Mouse (Mus musculus): Measurements from ENCODE around the gene Cysrt1. TPM values are rescaled to one million over a fixed set of nuclear protein-coding genes. Genes with fewer than 3 reads are reported as not detected.

Gene Cysrt1
- not detected for total RNA-seq (2022)

DNA sequence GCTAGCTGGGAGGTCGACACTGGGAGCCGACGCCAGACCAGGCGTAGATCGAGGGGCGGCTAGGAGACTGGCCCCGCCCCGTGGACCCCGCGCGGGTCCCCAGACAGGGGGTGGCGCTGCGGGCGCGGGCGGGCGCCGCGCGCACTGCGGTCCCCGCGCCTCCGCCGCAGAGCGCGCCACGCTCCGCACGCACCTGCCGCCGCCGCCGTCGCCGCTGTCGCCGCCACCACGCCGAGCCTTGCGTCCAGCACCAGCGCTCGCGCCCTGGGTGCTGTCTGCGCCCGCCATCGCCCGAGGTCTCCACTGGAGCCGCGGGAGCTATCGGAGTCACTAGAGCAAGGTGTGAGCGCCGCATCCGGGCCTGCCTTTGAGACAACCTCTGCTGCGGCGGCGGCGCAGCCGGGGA is at the start of gene Cysrt1, which contains the start of gene Rnf208:
Gene Cysrt1 (minus strand): TSS at position 352 of the 406 bp plus-strand sequence.
Gene Rnf208 (plus strand): TSS at position 155 of the 406 bp plus-strand sequence.
- no peak for DNase-seq (ENCODE audit: low spot score in 2 of 2)

GRCm38 (mm10) chr2:25291184-25292053 is 49.2 kb upstream of the Cysrt1 start:
- no peak for DNase-seq (ENCODE audit: low spot score in 2 of 2)

- peak in 1 of 2 experiments; percentile 58 for DNase-seq (ENCODE audit: low spot score in 2 of 2)
Measured at GRCm38 (mm10) chr2:25290816-25291130, 48.5 kb upstream of the Cysrt1 start.

GRCm38 (mm10) chr2:25290101-25290815 is 48.0 kb upstream of the Cysrt1 start:
- DNase-seq (ENCODE audit: low spot score in 2 of 2) = peak in 1 of 2 experiments; percentile 74

DNA sequence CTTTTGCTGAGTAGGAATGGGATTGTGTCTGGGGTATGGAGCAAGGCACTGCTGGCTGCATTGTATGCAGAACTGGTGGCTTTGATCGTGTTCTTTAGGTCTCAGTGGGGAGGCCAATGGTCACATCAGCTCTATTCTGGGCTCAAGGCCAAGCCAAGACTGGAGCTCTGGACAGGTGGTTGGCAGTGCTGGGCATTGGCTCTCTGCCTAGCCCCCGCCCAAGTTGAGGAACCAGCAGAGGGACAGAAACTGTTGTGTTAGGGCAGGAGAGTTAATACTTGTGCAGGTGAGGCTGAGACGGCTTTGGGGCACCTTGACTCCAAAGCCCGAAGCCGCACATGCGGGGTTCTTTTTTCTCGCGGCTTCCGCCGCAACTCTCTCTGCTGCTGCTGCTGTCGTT is 47.4 kb upstream of the Cysrt1 start, which contains the start of gene Lrrc26:
Gene Lrrc26 (plus strand): TSS at position 265 of the 400 bp plus-strand sequence.
- no peak for DNase-seq (ENCODE audit: low spot score in 2 of 2)

GRCm38 (mm10) chr2:25288734-25289345 is 46.6 kb upstream of the Cysrt1 start:
- DNase-seq (ENCODE audit: low spot score in 2 of 2) = no peak

DNA sequence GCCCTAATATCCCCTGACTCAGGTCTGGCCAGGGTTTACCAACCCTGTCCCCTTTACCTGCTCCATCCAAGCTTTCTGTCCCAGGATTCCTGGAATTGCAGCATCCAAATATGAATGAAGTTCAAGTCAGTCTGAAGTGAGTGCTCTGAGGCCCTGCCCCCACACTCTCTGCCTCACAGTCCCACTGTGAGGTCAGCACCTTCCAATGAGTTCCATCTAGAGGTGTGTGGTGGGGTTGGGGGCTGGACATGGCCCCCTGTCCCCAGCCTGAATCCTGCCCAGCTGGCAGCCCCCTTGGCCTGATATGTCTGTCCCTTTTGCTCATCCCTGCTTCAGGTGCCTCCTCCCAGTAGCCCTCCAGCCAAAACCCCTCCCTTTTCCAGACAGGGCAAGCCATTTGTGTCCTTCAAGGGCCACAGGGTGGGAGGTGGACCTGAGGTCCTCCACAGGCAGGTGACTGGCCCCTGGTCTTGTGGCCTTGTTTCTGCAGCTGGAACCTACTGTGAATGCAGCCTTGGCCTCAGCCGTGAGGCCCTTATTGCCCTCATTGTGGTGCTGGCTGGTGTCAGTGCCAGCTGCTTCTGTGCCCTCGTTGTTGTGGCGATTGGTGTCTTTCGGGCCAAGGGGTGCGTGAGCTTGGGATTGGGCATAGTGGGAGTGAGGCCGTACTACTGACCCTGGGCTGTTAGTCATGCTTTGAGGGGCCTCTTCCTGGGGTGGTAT is 45.8 kb upstream of the Cysrt1 start, which contains the start of gene Tmem210:
Gene Tmem210 (plus strand): TSS at position 219 of the 723 bp plus-strand sequence.
- no peak for DNase-seq (ENCODE audit: low spot score in 2 of 2)

- no peak for DNase-seq (ENCODE audit: low spot score in 2 of 2)
Measured at GRCm38 (mm10) chr2:25286837-25287636, 44.8 kb upstream of the Cysrt1 start.

GRCm38 (mm10) chr2:25286314-25286713 is 44.1 kb upstream of the Cysrt1 start:
- DNase-seq (ENCODE audit: low spot score in 2 of 2) = no peak

GRCm38 (mm10) chr2:25285551-25285950 is 43.3 kb upstream of the Cysrt1 start:
- DNase-seq (ENCODE audit: low spot score in 2 of 2) = no peak

- DNase-seq (ENCODE audit: low spot score in 2 of 2) = peak in 1 of 2 experiments; percentile 87
Measured at GRCm38 (mm10) chr2:25278928-25279882, 37.0 kb upstream of the Cysrt1 start.

GRCm38 (mm10) chr2:25273010-25273409 is 30.8 kb upstream of the Cysrt1 start:
- DNase-seq (ENCODE audit: low spot score in 2 of 2) = no peak

- no peak for DNase-seq (ENCODE audit: low spot score in 2 of 2)
Measured at GRCm38 (mm10) chr2:25272515-25272914, 30.3 kb upstream of the Cysrt1 start.

DNA sequence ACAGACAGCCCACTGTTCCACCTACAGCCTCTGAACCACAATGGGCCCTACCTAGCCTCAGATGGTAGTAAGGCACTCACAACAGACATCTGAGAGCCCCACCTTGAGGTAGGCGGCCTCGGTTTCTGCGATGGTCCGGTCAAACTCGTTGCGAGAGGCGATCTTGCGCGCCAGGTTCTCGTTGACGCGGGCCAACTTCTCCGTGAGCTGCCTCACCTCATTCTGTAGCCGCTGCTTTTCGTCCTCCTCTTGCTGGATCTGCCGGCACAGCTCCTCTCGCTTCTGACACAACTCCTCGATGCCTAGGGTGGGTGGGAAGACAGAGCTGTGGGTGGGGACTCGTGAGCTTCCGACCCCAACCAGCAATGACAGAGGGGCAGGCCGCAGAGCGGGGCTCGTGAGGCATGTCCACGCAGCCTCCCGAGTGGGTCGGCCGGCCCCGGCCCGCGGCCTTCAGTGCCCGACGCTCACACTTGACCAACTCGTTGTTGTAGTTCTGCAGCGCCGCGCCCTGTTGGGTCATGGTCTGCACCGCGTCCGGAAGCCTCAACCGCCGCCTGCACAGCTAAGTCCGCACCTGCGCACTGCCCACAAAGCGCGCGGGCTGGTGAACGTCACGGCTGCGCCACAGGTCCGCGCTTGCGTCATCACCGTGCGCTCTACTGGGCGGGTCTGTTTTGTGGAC is 29.7 kb upstream of the Cysrt1 start, which contains the start of the genes Ssna1 and Anapc2:
Gene Ssna1 (minus strand): TSS at position 612 of the 685 bp plus-strand sequence.
Gene Anapc2 (plus strand): TSS at position 652 of the 685 bp plus-strand sequence.
- DNase-seq (ENCODE audit: low spot score in 2 of 2) = peak; percentile 95 to 97

DNA sequence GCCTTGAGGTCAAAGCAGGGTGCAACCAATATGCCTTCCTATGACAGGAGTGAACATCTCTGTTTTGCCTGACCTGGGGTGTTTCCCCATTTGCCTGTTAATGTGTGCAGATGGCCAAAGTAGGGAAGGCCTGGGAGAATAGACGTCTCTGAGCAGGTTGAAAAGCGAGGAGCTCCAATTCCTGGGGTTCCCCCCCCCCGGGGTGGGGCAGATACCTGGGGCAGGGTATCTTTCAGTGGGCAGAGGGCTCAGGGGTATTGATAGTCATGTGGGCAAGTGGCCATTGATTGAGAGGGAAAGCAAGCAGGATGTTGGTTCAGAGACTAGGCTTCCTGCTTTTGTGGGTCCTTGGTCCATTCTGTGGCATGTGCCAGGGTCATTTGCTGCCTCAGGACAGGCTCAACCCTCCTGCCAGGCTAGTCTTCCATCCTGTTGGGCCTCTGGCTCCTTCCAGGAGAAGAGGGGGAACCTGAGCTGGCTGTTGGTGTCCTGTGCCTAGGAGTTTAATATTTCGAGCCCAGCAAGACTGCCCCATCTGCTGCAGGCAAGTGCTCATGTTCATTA is 25.6 kb upstream of the Cysrt1 start:
- DNase-seq (ENCODE audit: low spot score in 2 of 2) = no peak

- DNase-seq (ENCODE audit: low spot score in 2 of 2) = no peak
Measured at GRCm38 (mm10) chr2:25267241-25267640, 25.0 kb upstream of the Cysrt1 start.

DNA sequence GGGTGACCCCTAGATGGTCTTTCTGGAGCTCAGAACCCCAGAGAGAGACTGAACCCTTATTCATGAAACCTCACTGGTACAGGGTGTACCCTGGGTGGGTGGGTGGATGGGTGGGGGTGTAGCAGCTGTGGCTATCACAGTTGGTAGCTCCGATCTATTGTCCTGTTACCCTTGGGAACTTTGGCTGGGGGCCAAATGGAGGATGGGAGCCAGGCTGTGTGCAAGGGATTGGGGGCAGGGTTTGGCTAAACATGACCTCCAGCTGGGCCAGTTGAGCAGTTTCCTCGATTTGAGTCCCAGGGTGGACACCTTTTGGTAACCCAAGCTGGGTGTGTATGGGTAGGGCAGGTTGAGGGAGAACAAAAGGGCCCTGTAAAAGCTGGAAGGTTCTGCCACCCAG is 24.5 kb upstream of the Cysrt1 start:
- peak; percentile 79 to 85 for DNase-seq (ENCODE audit: low spot score in 2 of 2)

All from layer of hippocampus, adult 8-10 months (tissue).